Mouse (Mus musculus): Measurements from ENCODE around the gene Dmrta1. TPM values are rescaled to one million over a fixed set of nuclear protein-coding genes. Genes with fewer than 3 reads are reported as not detected.

Dmrta1 gene
- 0.68 and 0.92 TPM in 2 replicates for polyA plus RNA-seq (2016; fragmentation: Nextera tagmentation; extraction: Ambion mirVana)

GRCm38 (mm10) chr4:89679195-89679594 is at the start of gene Dmrta1:
Dmrta1 (plus strand) TSS chr4:89679436.
- H3K27me3 ChIP-seq: no peaks in the 10 kb centered on the region
- WGBS: 48% methylated on average over 5 of the region's 5 CpGs
- no peak for ATAC-seq (ENCODE audit: insufficient number of reproducible peaks, insufficient read depth, low FRiP score, low TSS enrichment)

GRCm38 (mm10) chr4:89630374-89631079 is 48.7 kb upstream of the Dmrta1 start:
- WGBS: 71% methylated on average over 3 of the region's 3 CpGs
- Histone ChIP-seq H3K27ac (no peak overlapping the region), H3K27me3 (no peaks in the 10 kb centered on the region), H3K4me2 (replicated peaks) (no peak overlapping the region), H3K9me3 (no peaks in the 10 kb centered on the region), H3K4me1 (no peaks in the 10 kb centered on the region), H3K4me3 (no peak overlapping the region), H3K9ac (no peak overlapping the region), H3K36me3 (no peaks in the 10 kb centered on the region)
- ATAC-seq (ENCODE audit: insufficient number of reproducible peaks, insufficient read depth, low FRiP score, low TSS enrichment): no peak

More at GRCm38 (mm10) chr4:89679195-89679594, at the start of gene Dmrta1:
- Histone ChIP-seq H3K27ac (0 out of 2 replicates have a peak within 1 kb of the TSS, but pooled peaks have one; percentile 23), H3K9me3 (no peaks in the 10 kb centered on the region), H3K4me3 (no peak within 1 kb of the TSS), H3K36me3 (no peaks in the 10 kb centered on the region), H3K9ac (no peak within 1 kb of the TSS), H3K4me1 (no peaks in the 10 kb centered on the region), H3K4me2 (replicated peaks) (no peak within 1 kb of the TSS)

- no peaks in the 10 kb centered on the region for H3K27me3 ChIP-seq
- no peak overlapping the region for H3K9ac ChIP-seq
- no peak overlapping the region for H3K4me2 ChIP-seq (replicated peaks)
- H3K4me1 ChIP-seq: no peaks in the 10 kb centered on the region
- no peak overlapping the region for H3K27ac ChIP-seq
- no peaks in the 10 kb centered on the region for H3K9me3 ChIP-seq
- 81% methylated on average over 6 of the region's 6 CpGs for WGBS
- no peak overlapping the region for H3K4me3 ChIP-seq
- H3K36me3 ChIP-seq: no peaks in the 10 kb centered on the region
- no peak for ATAC-seq (ENCODE audit: insufficient number of reproducible peaks, insufficient read depth, low FRiP score, low TSS enrichment)
Measured at GRCm38 (mm10) chr4:89631560-89631959, 47.7 kb upstream of the Dmrta1 start.

- H3K4me3 ChIP-seq: no peak overlapping the region
- H3K27ac ChIP-seq: no peak overlapping the region
- WGBS: 26% methylated on average over 6 of the region's 6 CpGs
- H3K4me2 ChIP-seq (replicated peaks): no peak overlapping the region
- no peaks in the 10 kb centered on the region for H3K4me1 ChIP-seq
- no peak overlapping the region for H3K9ac ChIP-seq
- no peak for ATAC-seq (ENCODE audit: insufficient number of reproducible peaks, insufficient read depth, low FRiP score, low TSS enrichment)
- no peaks in the 10 kb centered on the region for H3K9me3 ChIP-seq
- no peaks in the 10 kb centered on the region for H3K27me3 ChIP-seq
- no peaks in the 10 kb centered on the region for H3K36me3 ChIP-seq
Measured at GRCm38 (mm10) chr4:89638651-89639050, 40.6 kb upstream of the Dmrta1 start.

- 53% methylated on average over 9 of the region's 9 CpGs for WGBS
- H3K27me3 ChIP-seq: no peaks in the 10 kb centered on the region
- H3K4me3 ChIP-seq: no peak overlapping the region
- H3K9me3 ChIP-seq: no peaks in the 10 kb centered on the region
- H3K4me1 ChIP-seq: peaks cover 8% of the 10 kb centered on the region; the same call in 1 of the 2 replicates
- H3K27ac ChIP-seq: no peak overlapping the region
- no peak for ATAC-seq (ENCODE audit: insufficient number of reproducible peaks, insufficient read depth, low FRiP score, low TSS enrichment)
- no peak overlapping the region for H3K9ac ChIP-seq
- H3K4me2 ChIP-seq (replicated peaks): no peak overlapping the region
- no peaks in the 10 kb centered on the region for H3K36me3 ChIP-seq
Measured at GRCm38 (mm10) chr4:89644235-89645115, 34.8 kb upstream of the Dmrta1 start.

GRCm38 (mm10) chr4:89650352-89651311 is 28.6 kb upstream of the Dmrta1 start:
- no peaks in the 10 kb centered on the region for H3K36me3 ChIP-seq
- WGBS: 58% methylated on average over 20 of the region's 20 CpGs
- no peak overlapping the region for H3K4me2 ChIP-seq (replicated peaks)
- H3K27me3 ChIP-seq: no peaks in the 10 kb centered on the region
- no peak overlapping the region for H3K27ac ChIP-seq
- no peaks in the 10 kb centered on the region for H3K4me1 ChIP-seq
- no peak overlapping the region for H3K4me3 ChIP-seq
- ATAC-seq (ENCODE audit: insufficient number of reproducible peaks, insufficient read depth, low FRiP score, low TSS enrichment): no peak
- H3K9me3 ChIP-seq: no peaks in the 10 kb centered on the region
- no peak overlapping the region for H3K9ac ChIP-seq

GRCm38 (mm10) chr4:89651312-89651686 is 27.9 kb upstream of the Dmrta1 start:
- H3K4me2 ChIP-seq (replicated peaks): no peak overlapping the region
- no peaks in the 10 kb centered on the region for H3K36me3 ChIP-seq
- no peak overlapping the region for H3K9ac ChIP-seq
- no peaks in the 10 kb centered on the region for H3K4me1 ChIP-seq
- no peaks in the 10 kb centered on the region for H3K27me3 ChIP-seq
- no peak overlapping the region for H3K4me3 ChIP-seq
- no peak overlapping the region for H3K27ac ChIP-seq
- no peak for ATAC-seq (ENCODE audit: insufficient number of reproducible peaks, insufficient read depth, low FRiP score, low TSS enrichment)
- 57% methylated on average over 2 of the region's 2 CpGs for WGBS
- H3K9me3 ChIP-seq: no peaks in the 10 kb centered on the region

GRCm38 (mm10) chr4:89651779-89652178 is 27.5 kb upstream of the Dmrta1 start:
- ATAC-seq (ENCODE audit: insufficient number of reproducible peaks, insufficient read depth, low FRiP score, low TSS enrichment): no peak
- Histone ChIP-seq H3K4me2 (replicated peaks) (no peak overlapping the region), H3K9me3 (no peaks in the 10 kb centered on the region), H3K27ac (no peak overlapping the region), H3K27me3 (no peaks in the 10 kb centered on the region), H3K9ac (no peak overlapping the region), H3K36me3 (no peaks in the 10 kb centered on the region), H3K4me3 (no peak overlapping the region), H3K4me1 (no peaks in the 10 kb centered on the region)
- WGBS: 85% methylated on average over 1 of the region's 1 CpGs

GRCm38 (mm10) chr4:89663406-89663805 is 15.8 kb upstream of the Dmrta1 start:
- Histone ChIP-seq H3K27me3 (no peaks in the 10 kb centered on the region), H3K36me3 (no peaks in the 10 kb centered on the region), H3K4me3 (no peak overlapping the region), H3K4me1 (no peaks in the 10 kb centered on the region), H3K9ac (no peak overlapping the region), H3K27ac (no peak overlapping the region), H3K9me3 (no peaks in the 10 kb centered on the region), H3K4me2 (replicated peaks) (no peak overlapping the region)
- 71% methylated on average over 2 of the region's 2 CpGs for WGBS
- no peak for ATAC-seq (ENCODE audit: insufficient number of reproducible peaks, insufficient read depth, low FRiP score, low TSS enrichment)

- H3K9ac ChIP-seq: no peak overlapping the region
- H3K36me3 ChIP-seq: no peaks in the 10 kb centered on the region
- 84% methylated on average over 3 of the region's 3 CpGs for WGBS
- no peaks in the 10 kb centered on the region for H3K9me3 ChIP-seq
- H3K27me3 ChIP-seq: no peaks in the 10 kb centered on the region
- no peaks in the 10 kb centered on the region for H3K4me1 ChIP-seq
- ATAC-seq (ENCODE audit: insufficient number of reproducible peaks, insufficient read depth, low FRiP score, low TSS enrichment): no peak
- no peak overlapping the region for H3K4me2 ChIP-seq (replicated peaks)
- no peak overlapping the region for H3K27ac ChIP-seq
- H3K4me3 ChIP-seq: no peak overlapping the region
Measured at GRCm38 (mm10) chr4:89674711-89675110, 4.5 kb upstream of the Dmrta1 start.

- no peak for ATAC-seq (ENCODE audit: insufficient number of reproducible peaks, insufficient read depth, low FRiP score, low TSS enrichment)
- Histone ChIP-seq H3K4me1 (no peaks in the 10 kb centered on the region), H3K4me3 (no peak overlapping the region), H3K36me3 (no peaks in the 10 kb centered on the region), H3K9ac (no peak overlapping the region), H3K27ac (no peak overlapping the region), H3K27me3 (no peaks in the 10 kb centered on the region), H3K4me2 (replicated peaks) (no peak overlapping the region), H3K9me3 (no peaks in the 10 kb centered on the region)
- WGBS: 84% methylated on average over 7 of the region's 7 CpGs
Measured at GRCm38 (mm10) chr4:89677903-89678302, 1.3 kb upstream of the Dmrta1 start.

All from embryonic facial prominence, embryonic 12.5 days (tissue).